Mouse (Mus musculus) stomach, embryonic 14.5 days (tissue): ENCODE measurements around the gene Zar1l. TPM values are rescaled to one million over a fixed set of nuclear protein-coding genes. Genes with fewer than 3 reads are reported as not detected.

ENCODE experiments used
- ATAC-seq: fragments of 200-750 bp; cut with Nextera tagmentation; 2 replicates; pipeline ENCODE4 v1.8.0; 2017; ENCODE audit warnings: low read depth, moderate TSS enrichment; ENCODE audit not compliant: insufficient number of reproducible peaks, insufficient read depth, low FRiP score
- H3K27ac ChIP-seq: fragments of 300-500 bp; sonication (generic); 2 replicates; pipeline ENCODE4 v1.5.1; 2014; ENCODE audit warnings: mild to moderate bottlenecking, low read length, moderate library complexity, mixed read lengths
- H3K27me3 ChIP-seq: fragments of 300-500 bp; sonication (generic); 2 replicates; pipeline ENCODE4 v1.6.1; 2014; ENCODE audit warnings: low read length, control low read depth, mixed read lengths; ENCODE audit not compliant: control insufficient read depth, insufficient read depth
- H3K36me3 ChIP-seq: fragments of 300-500 bp; sonication (generic); 2 replicates; pipeline ENCODE4 v1.6.1; 2014; ENCODE audit warnings: mild to moderate bottlenecking, control low read depth, low read length, moderate library complexity, mixed read lengths; ENCODE audit not compliant: control insufficient read depth, insufficient read depth
- H3K4me1 ChIP-seq: fragments of 300-500 bp; sonication (generic); 2 replicates; pipeline ENCODE4 v1.6.1; 2014; ENCODE audit warnings: low read length, control low read depth, mixed read lengths; ENCODE audit not compliant: control insufficient read depth, insufficient read depth
- H3K4me2 ChIP-seq: fragments of 300-500 bp; sonication (generic); replicated peaks from 2 replicates; pipeline ENCODE4 v1.6.1; 2014; ENCODE audit warnings: low read depth, low read length, control low read depth
- H3K4me3 ChIP-seq: fragments of 300-500 bp; sonication (generic); 2 replicates; pipeline ENCODE4 v1.5.1; 2014; ENCODE audit warnings: low read depth, low read length, control low read depth
- H3K9ac ChIP-seq: fragments of 300-500 bp; sonication (generic); replicated peaks from 2 replicates; pipeline ENCODE4 v1.6.1; 2014; ENCODE audit warnings: low read depth, mild to moderate bottlenecking, control low read depth, low read length, moderate library complexity, mixed read lengths
- H3K9me3 ChIP-seq: fragments of 300-500 bp; sonication (generic); 2 replicates; pipeline ENCODE4 v1.6.1; 2016; ENCODE audit warnings: low read depth, low read length, control low read depth; ENCODE audit not compliant: control insufficient read depth
- WGBS: fragments of 180-500 bp; shearing (Covaris S2); extraction: QIAGEN DNeasy Blood & Tissue Kit; methylation state at CpG from one replicate; pipeline ENCODE4 v1.1.7; 2014; 5-methylcytosine and 5-hydroxymethylcytosine counted together
- polyA plus RNA-seq: library from polyadenylated mRNA; unstranded; fragments of >200 nt; fragmentation: Nextera tagmentation; extraction: Ambion mirVana; gene quantifications from 2 replicates; pipeline ENCODE4 v1.2.1, GENCODE M21; 2014

Zar1l gene
- polyA plus RNA-seq, result not detected in 2 replicates

DNA sequence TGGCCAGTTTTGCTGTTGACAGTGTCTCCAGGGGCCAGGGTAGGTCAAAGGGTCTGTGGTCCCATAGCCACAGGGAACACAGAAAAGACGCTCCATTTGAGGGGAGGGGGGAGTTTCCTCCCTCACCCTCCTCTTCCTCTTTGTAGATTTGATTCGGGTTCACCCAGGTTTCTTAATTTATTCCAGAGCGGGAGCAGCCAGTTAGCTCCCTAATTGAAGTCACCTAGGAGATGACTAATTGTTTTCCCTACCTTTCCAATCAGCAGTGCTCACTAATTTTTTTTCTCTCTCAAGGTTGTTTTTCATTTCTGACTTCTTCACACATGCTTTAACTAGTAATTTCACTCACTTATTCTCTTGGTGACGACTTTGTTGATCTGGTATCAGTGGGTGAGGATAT, at the start of gene Zar1l:
TSS of gene Zar1l (minus strand) at position 101 of the 400 bp plus-strand sequence.
- no peak within 1 kb of the TSS for H3K9ac ChIP-seq
- H3K9me3 ChIP-seq, result no peaks in the 10 kb centered on the region
- H3K4me3 ChIP-seq, result no peak within 1 kb of the TSS
- 66% methylated on average over 4 of the region's 4 CpGs for WGBS
- H3K27ac ChIP-seq, result no peak within 1 kb of the TSS
- no peak within 1 kb of the TSS for H3K4me2 ChIP-seq
- H3K27me3 ChIP-seq, result no peaks in the 10 kb centered on the region
- no peak for ATAC-seq
- H3K36me3 ChIP-seq, result no peaks in the 10 kb centered on the region
- 0 out of 2 replicates have a peak, but pooled peaks cover 2% of the 10 kb centered on the region for H3K4me1 ChIP-seq

DNA sequence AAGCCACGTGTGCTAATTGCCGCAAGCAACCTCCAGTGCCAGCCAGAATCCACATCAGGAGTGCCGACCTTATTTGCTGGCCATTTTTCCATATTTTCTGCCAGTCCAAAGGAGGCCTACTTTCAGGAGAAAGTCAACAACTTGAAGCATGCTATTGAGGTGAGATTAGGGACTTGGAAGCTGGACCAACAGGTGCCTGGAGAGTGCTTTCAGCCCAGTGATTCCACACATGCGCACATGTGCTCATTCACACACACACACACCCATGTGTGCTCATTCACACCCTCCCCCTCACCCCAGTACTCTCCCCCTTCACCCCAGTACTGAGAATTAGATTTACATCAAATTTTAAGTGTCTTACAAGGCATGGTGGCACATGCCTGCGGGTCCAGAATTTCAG, 49.0 kb upstream of the Zar1l start:
- H3K4me1 ChIP-seq, result no peaks in the 10 kb centered on the region
- H3K36me3 ChIP-seq, result peaks cover 23% of the 10 kb centered on the region; the same call in 1 of the 2 replicates
- no peak overlapping the region for H3K27ac ChIP-seq
- no peaks in the 10 kb centered on the region for H3K27me3 ChIP-seq
- no peak for ATAC-seq
- 87% methylated on average over 5 of the region's 5 CpGs for WGBS
- no peak overlapping the region for H3K4me2 ChIP-seq
- no peak overlapping the region for H3K4me3 ChIP-seq
- no peak overlapping the region for H3K9ac ChIP-seq
- H3K9me3 ChIP-seq, result no peaks in the 10 kb centered on the region

DNA sequence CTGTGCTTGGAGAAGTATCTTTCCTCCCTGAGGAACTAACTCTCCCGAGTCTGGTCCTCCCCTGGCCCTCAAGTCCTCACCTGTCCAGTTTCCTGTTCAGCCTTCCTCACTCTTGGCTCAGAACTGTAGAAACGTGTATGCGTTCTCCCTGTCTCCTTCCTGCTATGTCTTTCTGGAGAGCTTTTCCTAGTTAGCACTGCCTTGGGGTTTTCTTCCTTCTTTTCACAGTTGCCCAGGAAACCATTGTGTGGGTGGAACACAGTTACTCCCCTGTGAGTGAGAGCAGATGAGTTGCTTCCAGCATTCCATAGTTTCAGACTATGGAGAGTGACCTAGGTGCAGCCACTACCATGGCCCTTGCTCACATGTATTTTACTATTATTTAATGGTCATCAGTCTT, 48.3 kb upstream of the Zar1l start:
- no peaks in the 10 kb centered on the region for H3K9me3 ChIP-seq
- no peak overlapping the region for H3K27ac ChIP-seq
- H3K36me3 ChIP-seq, result peaks cover 23% of the 10 kb centered on the region; the same call in 1 of the 2 replicates
- H3K4me1 ChIP-seq, result no peaks in the 10 kb centered on the region
- no peak overlapping the region for H3K9ac ChIP-seq
- WGBS, result 79% methylated on average over 3 of the region's 3 CpGs
- H3K4me2 ChIP-seq, result no peak overlapping the region
- H3K27me3 ChIP-seq, result no peaks in the 10 kb centered on the region
- no peak overlapping the region for H3K4me3 ChIP-seq
- no peak for ATAC-seq

DNA sequence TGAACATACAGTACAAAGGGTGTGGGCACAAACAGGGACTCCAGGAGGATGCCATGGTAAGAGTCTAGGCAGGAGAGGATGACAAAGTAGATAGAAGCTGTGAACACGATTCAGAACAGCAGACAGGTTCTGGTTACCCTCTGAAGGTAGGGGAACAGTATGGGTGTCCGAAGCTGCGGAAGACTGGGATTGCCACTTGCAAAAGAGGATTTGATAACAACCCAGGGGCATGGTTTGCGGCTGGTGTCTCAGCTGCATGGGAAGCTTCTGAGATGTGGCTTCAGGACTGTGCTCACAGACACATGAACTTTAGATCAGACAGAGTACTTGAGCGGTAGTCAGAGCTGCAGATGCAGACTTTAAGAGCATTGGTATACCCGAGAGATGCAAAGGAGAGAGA, 46.5 kb upstream of the Zar1l start:
- Histone ChIP-seq H3K4me3 (no peak overlapping the region), H3K4me1 (no peaks in the 10 kb centered on the region), H3K9me3 (no peaks in the 10 kb centered on the region), H3K27me3 (no peaks in the 10 kb centered on the region), H3K9ac (no peak overlapping the region), H3K36me3 (peaks cover 18% of the 10 kb centered on the region; the same call in 1 of the 2 replicates), H3K4me2 (no peak overlapping the region), H3K27ac (no peak overlapping the region)
- no peak for ATAC-seq
- 92% methylated on average over 6 of the region's 6 CpGs for WGBS

DNA sequence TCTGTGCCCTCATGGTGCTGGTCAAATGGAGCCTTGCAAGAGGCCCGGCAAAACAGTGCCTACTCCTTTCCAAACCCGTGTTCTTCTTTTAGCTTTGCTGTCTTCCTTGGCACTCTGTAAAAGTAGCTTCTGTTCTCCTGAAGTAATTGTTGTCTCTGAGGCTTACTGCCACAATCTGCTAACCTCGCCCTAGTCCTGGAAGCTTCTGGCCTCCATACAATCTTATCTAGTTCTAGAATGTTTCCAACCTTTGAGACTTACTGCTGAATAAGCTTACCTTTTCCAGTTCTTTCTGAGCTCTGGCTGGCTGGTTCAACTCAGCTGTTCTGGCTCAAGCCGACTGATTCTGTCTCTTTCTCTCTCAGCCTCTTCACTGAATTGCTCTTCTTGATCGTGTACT, 43.8 kb upstream of the Zar1l start:
- WGBS, result 86% methylated on average over 5 of the region's 5 CpGs
- no peak overlapping the region for H3K9ac ChIP-seq
- no peaks in the 10 kb centered on the region for H3K27me3 ChIP-seq
- no peak overlapping the region for H3K4me2 ChIP-seq
- H3K9me3 ChIP-seq, result no peaks in the 10 kb centered on the region
- H3K4me3 ChIP-seq, result no peak overlapping the region
- H3K36me3 ChIP-seq, result peaks cover 7% of the 10 kb centered on the region
- no peak overlapping the region for H3K27ac ChIP-seq
- H3K4me1 ChIP-seq, result no peaks in the 10 kb centered on the region
- ATAC-seq, result no peak

DNA sequence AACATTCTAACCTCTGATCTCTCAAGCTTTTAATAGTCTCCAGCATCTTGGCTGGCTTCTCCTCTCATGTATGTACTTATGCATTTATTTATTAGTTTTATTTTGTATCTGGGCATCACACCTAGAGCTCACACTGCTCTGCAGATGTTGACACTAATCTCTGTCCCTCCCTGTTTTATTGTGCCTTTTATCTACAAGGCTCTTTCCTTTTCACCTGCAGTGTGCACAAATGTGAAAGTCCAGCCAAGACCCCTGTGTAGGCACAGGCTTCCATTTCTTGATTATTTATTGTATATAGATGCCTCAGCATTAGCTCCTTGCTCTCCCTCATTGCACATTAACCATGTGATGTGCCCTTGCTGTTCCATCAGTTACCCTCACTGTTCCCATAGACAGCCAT, 43.4 kb upstream of the Zar1l start:
- no peaks in the 10 kb centered on the region for H3K27me3 ChIP-seq
- H3K4me3 ChIP-seq, result no peak overlapping the region
- no peak overlapping the region for H3K4me2 ChIP-seq
- ATAC-seq, result no peak
- no peak overlapping the region for H3K9ac ChIP-seq
- H3K9me3 ChIP-seq, result no peaks in the 10 kb centered on the region
- peaks cover 7% of the 10 kb centered on the region for H3K36me3 ChIP-seq
- no peaks in the 10 kb centered on the region for H3K4me1 ChIP-seq
- no peak overlapping the region for H3K27ac ChIP-seq

DNA sequence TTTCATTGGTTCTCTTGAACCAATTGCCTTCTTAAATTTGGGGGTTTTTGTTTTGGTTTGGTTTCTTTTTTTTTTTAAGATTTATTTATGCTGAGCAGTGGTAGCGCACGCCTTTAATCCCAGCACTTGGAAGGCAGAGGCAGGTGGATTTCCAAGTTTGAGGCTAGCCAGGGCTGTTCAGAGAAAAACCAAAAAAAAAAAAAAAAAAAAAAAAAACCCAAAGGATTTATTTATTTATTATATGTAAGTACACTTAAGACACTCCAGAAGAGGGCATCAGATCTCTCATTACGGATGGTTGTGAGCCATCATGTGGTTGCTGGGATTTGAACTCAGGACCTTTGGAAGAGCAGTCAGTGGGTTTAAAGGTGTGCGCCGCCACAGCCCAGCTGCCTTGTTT, 42.9 kb upstream of the Zar1l start:
- WGBS, result 93% methylated on average over 5 of the region's 5 CpGs
- Histone ChIP-seq H3K4me2 (no peak overlapping the region), H3K4me3 (no peak overlapping the region), H3K9me3 (no peaks in the 10 kb centered on the region), H3K27ac (no peak overlapping the region), H3K36me3 (peaks cover 9% of the 10 kb centered on the region), H3K4me1 (no peaks in the 10 kb centered on the region), H3K27me3 (no peaks in the 10 kb centered on the region), H3K9ac (no peak overlapping the region)
- ATAC-seq, result no peak

DNA sequence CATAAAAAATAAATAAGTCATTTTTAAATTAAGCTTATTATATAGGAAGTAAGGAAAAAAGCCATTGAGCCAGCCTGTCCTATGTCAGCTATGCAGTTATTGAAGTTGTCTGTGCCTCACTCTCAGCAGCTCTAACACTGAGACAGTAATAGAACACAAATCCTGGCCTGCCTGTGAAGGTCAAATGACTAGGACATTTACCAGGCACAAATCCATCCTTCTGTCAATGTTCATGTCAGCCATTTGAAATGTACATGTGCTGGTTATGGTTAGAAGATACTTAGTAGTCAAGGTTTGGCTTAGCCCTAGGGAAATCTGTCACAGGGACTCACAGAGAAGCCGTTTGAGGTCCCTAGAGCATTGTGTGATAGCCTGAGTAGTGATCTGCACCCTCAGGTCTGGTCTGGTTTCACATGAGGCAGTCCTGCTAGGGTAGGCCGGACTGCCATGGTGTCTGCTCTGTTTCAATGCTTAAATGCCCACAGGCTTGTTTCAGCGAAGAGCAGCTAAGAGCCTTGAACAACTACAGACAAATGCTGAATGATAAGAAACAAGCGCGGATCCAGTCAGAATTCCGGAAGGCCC, 41.6 kb upstream of the Zar1l start:
- Histone ChIP-seq H3K9ac (no peak overlapping the region), H3K4me1 (no peaks in the 10 kb centered on the region), H3K4me3 (no peak overlapping the region), H3K4me2 (no peak overlapping the region), H3K36me3 (peaks cover 10% of the 10 kb centered on the region), H3K27me3 (no peaks in the 10 kb centered on the region), H3K9me3 (no peaks in the 10 kb centered on the region), H3K27ac (no peak overlapping the region)
- WGBS, result 92% methylated on average over 6 of the region's 6 CpGs
- ATAC-seq, result no peak

DNA sequence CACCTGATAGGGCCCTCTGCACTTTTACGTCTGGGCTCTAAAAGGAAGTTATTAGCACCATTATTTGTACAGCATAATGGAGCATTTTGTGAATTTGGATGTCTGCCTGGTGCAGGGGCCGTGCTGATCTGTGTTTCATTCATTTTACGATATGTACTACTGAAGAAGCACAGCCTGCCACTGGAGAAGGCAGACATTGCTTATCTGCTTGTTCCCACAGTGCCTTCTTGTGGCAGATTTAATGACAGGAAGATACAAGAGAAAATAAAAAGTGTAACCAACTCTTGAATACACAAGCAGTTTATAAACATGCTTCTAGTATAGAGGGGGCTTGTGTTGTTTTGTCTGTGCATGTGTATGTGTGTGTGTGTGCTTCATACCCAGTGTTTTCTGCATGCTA, 33.7 kb upstream of the Zar1l start:
- H3K9me3 ChIP-seq, result no peaks in the 10 kb centered on the region
- 60% methylated on average over 3 of the region's 3 CpGs for WGBS
- no peak overlapping the region for H3K4me2 ChIP-seq
- H3K36me3 ChIP-seq, result peaks cover 26% of the 10 kb centered on the region; the same call in 1 of the 2 replicates
- H3K27me3 ChIP-seq, result no peaks in the 10 kb centered on the region
- no peak for ATAC-seq
- H3K4me3 ChIP-seq, result no peak overlapping the region
- H3K4me1 ChIP-seq, result no peaks in the 10 kb centered on the region
- H3K9ac ChIP-seq, result no peak overlapping the region
- H3K27ac ChIP-seq, result no peak overlapping the region
